Mouse (Mus musculus) frontal cortex, adult 2 months (tissue): ENCODE data around the gene Tmem101. TPM values are rescaled to one million over a fixed set of nuclear protein-coding genes. Genes with fewer than 3 reads are reported as not detected.
"Not testable (repeated sequence)": the region's sequence is repeated elsewhere in the genome, so short reads cannot be mapped to it uniquely, and the experiment has no call there.

Experiments
- DNase-seq, 2 experiments: peaks; one replicate each; pipeline ENCODE4 v3.0.0; 2022; ENCODE audit warnings: low spot score in 1 of 2; ENCODE audit errors: extremely low spot score in 1 of 2
- polyA plus RNA-seq: library from polyadenylated mRNA; depleted of rRNA; stranded (reverse); fragments of >200 nt; gene quantifications from 2 replicates; pipeline ENCODE4 v1.2.3, GENCODE M21; 2012; rRNA removed

The Tmem101 gene
- polyA plus RNA-seq, 1 experiment, result 28.1 TPM

DNA sequence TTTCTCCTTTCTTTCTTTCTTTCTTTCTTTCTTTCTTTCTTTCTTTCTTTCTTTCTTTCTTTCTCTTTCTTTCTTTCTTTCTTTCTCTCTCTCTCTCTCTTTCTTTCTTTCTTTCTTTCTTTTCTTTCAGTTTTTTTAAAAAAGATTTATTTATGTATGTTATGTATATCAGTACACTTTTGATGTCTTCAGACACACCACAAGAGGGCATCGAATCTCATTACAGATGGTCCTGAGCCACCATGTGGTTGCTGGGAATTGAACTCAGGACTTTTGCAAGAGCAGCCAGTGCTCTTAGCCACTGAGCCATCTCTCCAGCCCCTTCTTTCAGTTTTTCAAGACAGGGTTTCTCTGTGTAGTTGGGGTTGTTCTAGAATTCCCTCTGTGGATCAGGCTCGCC, 1.8 kb upstream of the Tmem101 start:
- not testable (repeated sequence) for DNase-seq

DNA sequence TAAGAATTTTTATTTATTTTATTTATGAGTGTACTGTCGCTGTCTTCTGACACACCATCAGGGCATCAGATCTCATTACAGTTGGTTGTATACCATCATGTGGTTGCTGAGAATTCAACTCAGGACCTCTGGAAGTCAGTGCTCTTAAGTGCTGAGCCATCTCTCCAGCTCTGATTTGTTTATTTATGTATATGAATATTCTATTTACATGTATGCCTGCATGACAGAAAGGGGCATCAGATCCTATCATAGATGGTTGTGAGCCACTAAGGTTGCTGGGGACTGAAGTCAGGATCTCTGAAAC, 534 bp upstream of the Tmem101 start:
- DNase-seq, result no peak

DNA sequence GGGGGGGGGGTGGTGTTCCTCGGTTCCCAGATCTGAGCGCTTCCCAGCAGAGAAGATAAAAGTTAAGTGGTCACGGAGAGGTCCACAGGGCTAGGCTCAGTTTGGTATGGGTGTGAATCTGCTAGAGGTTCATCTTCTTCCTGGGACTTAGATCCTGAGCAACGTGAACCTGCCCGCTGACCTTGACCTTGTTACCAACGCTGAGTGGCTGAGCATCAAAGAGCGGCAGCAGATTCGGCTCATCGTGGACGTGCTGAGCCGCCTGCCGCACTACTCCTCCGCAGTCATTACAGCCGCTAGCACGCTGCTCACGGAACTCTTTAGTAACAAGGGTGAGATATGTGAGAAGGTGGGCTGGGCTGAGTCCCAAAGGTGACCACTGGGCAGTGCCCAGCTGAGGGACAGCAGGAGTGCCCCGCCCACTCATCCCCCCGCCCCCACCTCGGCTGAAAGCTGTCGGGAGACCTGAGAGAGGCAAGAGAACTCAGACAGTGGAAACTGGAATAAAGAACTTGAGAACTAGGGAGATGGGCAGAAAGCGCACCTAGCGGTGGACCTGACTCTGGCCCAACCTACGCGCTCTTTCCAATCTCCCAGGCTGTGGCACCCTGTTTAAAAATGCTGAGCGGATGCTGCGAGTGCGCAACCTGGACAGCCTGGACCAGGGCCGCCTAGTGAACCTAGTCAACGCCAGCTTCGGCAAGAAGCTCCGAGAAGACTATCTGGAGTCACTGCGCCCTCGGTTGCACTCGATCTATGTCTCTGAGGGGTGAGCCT, 8.8 kb downstream of the Tmem101 start:
- DNase-seq, result no peak

DNA sequence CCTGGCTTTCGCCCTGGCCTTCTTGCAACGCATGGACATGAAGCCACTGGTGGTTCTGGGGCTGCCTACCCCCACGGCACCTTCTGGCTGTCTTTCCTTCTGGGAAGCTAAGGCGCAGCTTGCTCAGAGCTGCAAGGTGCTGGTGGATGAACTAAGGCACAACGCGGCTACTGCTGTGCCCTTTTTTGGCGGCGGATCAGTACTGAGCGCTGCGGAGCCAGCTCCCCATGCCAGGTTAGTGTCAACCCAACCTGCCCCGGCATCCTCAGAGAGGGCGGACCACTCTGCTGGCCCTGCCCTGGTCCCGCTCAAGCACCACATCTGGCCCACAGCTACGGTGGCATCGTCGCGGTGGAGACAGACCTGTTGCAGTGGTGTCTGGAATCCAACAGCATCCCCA, 9.7 kb downstream of the Tmem101 start:
- DNase-seq, result no peak

DNA sequence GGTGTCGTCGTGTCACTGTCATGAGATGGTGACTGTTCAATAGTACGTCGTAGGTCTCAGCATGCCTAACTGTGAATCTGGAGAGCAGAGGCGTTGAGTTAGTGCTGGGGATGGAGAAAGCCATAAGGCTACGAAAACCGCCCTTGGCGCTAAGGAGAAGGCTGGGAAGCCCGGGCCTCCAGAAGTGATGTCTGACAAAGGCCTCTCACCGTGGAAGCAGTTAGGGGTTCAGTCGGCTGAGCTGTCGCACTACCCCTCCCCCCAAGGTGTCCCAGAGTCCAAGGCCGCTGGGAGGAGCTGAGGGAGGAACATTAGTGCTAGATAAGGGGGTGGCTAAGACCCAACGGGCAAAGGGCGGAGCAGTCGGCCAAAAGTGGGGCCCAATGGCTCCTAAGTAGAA, 10.2 kb downstream of the Tmem101 start:
- no peak for DNase-seq

DNA sequence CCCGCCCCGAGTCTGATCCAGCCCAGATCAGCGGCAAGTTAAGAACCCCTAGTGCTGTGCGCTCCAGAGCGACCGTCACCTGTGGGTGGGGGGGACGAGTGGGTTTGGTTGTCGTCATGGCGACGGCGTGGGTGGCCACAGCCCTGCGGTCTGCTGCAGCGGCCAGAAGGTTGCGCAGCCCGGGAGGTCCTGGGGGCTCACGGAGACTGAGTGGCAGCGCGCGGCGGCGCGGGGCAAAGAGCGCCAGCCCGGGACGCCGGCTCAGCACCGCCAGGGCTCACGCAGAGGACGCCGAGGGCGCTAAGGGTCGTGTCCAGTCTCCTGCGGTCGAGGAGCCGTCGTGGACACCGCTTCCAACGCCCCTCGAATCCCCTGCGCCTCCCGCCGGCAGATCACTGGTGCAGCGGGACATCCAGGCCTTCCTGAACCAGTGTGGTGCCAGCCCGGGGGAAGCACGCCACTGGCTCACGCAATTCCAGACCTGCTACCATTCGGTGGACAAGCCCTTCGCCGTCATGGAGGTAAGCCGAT, 10.7 kb downstream of the Tmem101 start, which contains the start of gene Nags:
Gene Nags, plus strand, starts transcription at position 43 of the 531 bp plus-strand sequence.
- DNase-seq, result no peak

DNA sequence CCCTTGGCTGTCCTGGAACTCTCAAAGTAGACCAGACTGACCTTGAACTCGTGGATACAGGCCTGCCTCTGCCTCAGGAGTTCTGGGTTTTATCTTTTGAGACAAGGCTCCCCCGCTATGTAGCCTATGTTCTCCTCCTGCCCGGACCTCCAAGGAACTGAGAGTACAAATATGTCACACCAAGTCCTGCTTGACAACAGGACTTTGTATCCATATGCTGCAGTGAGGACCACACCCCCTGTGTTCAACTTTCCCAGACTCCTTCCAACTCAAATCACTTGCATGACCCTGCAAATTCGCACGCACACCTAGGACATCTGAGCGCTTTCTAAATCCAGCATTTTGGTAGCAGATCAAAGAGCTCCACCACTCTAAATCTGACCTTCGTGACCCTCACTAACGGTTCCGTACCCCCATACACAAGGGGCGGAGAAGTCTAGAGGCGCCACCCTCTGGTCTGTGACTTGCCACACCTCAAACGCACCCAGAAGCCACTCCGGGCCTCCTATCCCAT, 11.2 kb downstream of the Tmem101 start:
- DNase-seq, result no peak

GRCm38 (mm10) chr11:102142355-102142754, 13.8 kb downstream of the Tmem101 start:
- no peak for DNase-seq

DNA sequence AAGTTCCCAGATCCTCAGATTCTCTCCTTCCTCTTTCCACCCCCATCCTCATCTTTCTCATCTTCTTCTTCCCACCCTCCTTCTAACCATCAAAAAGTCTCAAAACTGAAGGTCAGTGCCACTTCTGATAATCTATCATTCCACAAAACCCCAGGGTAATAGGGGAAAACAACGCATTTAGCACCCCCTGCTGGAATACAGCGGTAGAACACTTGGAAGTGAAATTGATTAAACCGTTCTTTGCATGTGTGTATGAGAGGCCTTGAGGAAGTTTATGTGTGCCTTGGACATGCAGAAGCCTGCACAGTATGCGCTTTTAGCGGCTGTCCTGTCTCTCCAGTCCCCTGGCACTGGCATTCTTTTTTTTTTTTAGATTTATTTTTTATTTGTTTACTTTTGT, 15.7 kb downstream of the Tmem101 start:
- DNase-seq, result peak in 1 of 2 experiments; percentile 87

- DNase-seq, result peak in 1 of 2 experiments; percentile 83
Observed at GRCm38 (mm10) chr11:102138447-102138740, 17.8 kb downstream of the Tmem101 start.

DNA sequence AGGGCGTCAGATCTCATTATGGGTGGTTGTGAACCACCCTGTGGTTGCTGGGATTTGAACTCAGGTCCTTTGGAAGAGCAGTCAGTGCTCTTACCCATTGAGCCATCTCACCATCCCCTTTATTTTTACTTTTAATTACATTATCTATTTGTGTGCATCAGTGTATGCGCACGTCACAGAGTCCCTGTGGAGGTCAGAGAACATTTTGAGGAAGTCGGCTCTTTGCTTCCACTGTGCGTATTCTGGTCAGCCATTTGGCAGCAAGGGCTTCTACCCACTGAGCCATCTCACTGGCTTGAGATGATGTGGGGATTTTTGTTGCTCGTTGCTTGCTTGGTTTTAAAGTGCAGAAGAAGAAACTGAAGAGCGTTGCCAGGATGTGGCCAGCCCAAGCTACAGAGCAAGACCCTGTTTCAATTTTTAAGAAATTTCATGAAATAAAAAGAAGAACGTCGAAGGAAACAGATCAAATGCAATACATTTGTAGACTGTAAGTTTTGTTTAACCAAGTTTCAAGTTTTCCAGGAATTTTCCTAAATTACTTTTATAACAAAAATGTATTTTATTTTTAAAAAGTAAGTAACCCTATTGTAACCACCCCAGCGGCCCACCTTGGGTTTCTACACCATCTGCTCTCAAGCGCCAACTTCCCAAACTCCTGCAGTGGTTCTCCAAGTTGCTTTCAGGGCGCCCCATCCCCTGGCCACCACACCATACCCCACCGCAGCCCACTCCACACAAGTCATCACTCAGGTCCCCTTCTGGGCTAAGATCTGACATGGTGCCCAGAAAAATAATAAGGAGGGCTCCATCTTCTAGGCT, 18.4 kb downstream of the Tmem101 start:
- no peak for DNase-seq

DNA sequence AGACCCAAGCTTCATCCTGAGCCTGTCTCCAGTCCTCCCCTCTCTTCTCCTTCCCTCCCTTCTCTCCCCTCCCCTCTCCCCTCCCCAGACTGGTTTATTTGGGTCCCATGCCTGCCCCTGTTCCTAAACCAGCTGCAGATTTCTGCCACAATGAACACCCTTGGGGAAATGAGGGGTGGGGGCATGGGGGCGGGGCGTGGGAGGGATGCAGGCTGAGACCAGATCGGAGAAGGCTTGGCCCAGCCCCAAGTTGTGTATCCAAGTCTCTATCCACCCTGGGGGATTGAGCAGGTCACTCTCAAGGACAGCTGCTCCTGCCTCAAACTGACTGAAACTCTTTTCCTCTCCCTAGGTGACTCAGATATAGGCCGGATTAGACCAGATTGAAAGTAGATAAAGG, 21.7 kb downstream of the Tmem101 start:
- DNase-seq, result no peak

GRCm38 (mm10) chr11:102117386-102117785, 38.8 kb downstream of the Tmem101 start:
- DNase-seq, result no peak

GRCm38 (mm10) chr11:102116241-102116640, 40.0 kb downstream of the Tmem101 start:
- no peak for DNase-seq

DNA sequence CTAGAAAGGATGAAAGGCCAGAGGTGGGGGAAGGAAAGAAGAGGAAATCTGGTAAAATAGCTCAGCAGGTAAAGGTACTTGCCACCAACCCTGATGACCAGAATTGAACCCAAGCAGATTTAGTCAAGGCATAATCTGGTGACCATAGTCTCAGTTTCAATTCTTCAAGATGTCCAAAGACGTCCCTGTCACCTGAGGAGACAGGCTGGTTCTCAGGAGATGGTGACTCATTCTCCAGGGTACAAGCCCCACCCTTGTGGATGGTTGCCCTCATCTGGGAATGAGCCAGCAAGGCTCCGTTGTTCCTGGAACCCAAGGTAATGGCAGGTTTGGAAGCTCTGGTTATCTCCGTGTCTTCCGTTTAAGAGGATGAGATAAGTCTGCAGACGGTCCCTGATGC, 44.6 kb downstream of the Tmem101 start:
- DNase-seq, result no peak

GRCm38 (mm10) chr11:102107732-102108131, 48.5 kb downstream of the Tmem101 start, which contains the start of gene Pyy:
TSS of gene Pyy (minus strand) at chr11:102107832.
- DNase-seq, result no peak

DNA sequence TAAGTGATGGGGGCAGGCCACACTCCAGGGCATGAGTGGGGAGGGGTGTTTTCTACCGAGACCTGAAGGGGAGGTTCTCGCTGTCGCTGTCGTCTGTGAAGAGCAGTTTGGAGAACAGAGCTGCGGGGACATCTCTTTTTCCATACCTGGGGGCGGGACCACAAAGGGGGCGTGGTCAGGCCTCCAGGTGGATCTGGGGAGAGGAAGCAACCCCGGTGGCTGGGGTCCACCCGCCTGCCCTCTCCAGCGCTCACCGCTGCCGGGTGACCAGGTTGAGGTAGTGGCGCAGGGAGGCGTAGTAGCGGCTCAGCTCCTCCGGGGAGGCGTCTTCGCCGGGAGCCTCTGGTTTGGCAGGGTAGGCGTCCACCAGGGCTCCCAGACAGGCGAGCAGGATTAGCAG, 49.3 kb downstream of the Tmem101 start:
- no peak for DNase-seq

Other genes with a start within 250 kb of the Tmem101 start
- gene Sost, start 189.4 kb downstream of the Tmem101 start, polyA plus RNA-seq, result 0.13 and 0.18 TPM in 2 replicates
- gene Cfap97d1, start 172.1 kb downstream of the Tmem101 start, polyA plus RNA-seq, result not detected in 2 replicates
- 112 and 124 TPM in 2 replicates for gene Dusp3, start 169.4 kb downstream of the Tmem101 start, polyA plus RNA-seq
- gene Mpp3, start 127.9 kb downstream of the Tmem101 start, polyA plus RNA-seq, result 47.6 and 51.0 TPM in 2 replicates
- 0.25 and 0.28 TPM in 2 replicates for gene Cd300lg, start 114.9 kb downstream of the Tmem101 start, polyA plus RNA-seq
- gene Mpp2, start 67.9 kb downstream of the Tmem101 start, polyA plus RNA-seq, result 147 and 153 TPM in 2 replicates
- gene Ppy, start 55.1 kb downstream of the Tmem101 start, polyA plus RNA-seq, result not detected in 2 replicates
- gene Pyy, start 48.6 kb downstream of the Tmem101 start, polyA plus RNA-seq, result not detected in 2 replicates
- gene Nags, start 10.9 kb downstream of the Tmem101 start, polyA plus RNA-seq, result 0.04 and 0.06 TPM in 2 replicates
- gene Lsm12, start 28.9 kb upstream of the Tmem101 start, polyA plus RNA-seq, result 32.9 and 35.5 TPM in 2 replicates
- 87.5 and 91.4 TPM in 2 replicates for gene G6pc3, start 33.2 kb upstream of the Tmem101 start, polyA plus RNA-seq
- gene Hdac5, start 73.8 kb upstream of the Tmem101 start, polyA plus RNA-seq, result 256 and 323 TPM in 2 replicates
- 1.2 and 1.9 TPM in 2 replicates for gene BC030867, start 92.5 kb upstream of the Tmem101 start, polyA plus RNA-seq
- gene Asb16, start 112.3 kb upstream of the Tmem101 start, polyA plus RNA-seq, result 2.3 and 2.7 TPM in 2 replicates
- gene Tmub2, start 128.5 kb upstream of the Tmem101 start, polyA plus RNA-seq, result 82.5 and 85.4 TPM in 2 replicates
- 142 and 147 TPM in 2 replicates for gene Atxn7l3, start 140.2 kb upstream of the Tmem101 start, polyA plus RNA-seq
- gene Ubtf, start 163.3 kb upstream of the Tmem101 start, polyA plus RNA-seq, result 96.7 and 99.3 TPM in 2 replicates
- gene Slc4a1, start 209.8 kb upstream of the Tmem101 start, polyA plus RNA-seq, result 0.48 and 0.60 TPM in 2 replicates
- gene Rundc3a, start 237.0 kb upstream of the Tmem101 start, polyA plus RNA-seq, result 538 and 540 TPM in 2 replicates